Mouse (Mus musculus): Measurements from ENCODE around the gene Pde7b. TPM values are rescaled to one million over a fixed set of nuclear protein-coding genes. Genes with fewer than 3 reads are reported as not detected.

The Pde7b gene
- polyA plus RNA-seq, 1 experiment, result 7.9 TPM

DNA sequence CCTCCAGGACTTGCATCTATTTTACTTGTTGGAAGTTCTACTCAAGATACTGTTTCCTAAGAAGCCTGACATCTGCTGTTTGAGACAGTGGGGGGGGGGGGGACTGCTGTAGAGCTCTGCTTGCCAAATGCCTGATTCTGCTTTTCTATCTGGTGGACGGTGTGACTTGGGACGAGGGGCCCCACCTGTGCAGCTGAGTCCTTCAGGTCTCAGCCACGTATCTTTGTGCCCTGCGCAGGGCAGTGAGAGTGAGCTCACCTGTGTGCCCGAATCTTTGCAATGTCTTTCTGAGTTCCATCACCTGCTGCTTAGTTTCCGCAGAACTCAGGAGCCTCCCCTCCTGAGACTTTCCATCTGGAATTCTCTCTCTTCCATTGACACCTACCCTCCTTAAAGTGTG, 70.7 kb downstream of the Pde7b start:
- DNase-seq (ENCODE audit: low read depth), result no peak

DNA sequence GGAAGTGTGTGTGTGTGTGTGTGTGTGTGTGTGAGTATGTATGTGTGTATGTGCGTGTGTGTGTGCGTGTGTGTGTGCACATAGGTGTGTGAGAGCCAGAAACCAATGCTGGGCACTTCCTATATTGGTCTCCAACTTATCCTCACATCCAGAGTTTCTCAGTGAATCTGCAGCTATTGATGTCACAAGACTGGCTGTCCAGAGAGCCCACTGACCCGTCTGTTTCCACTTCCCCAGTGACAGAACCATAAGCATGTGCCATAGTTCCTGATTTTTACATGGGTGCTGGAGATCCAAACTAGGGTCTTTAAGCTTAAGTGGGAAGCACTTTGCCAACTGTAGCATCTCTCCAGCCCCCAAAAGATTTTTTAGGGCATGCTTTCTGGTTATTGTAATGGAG, 71.6 kb downstream of the Pde7b start:
- no peak for DNase-seq (ENCODE audit: low read depth)

DNA sequence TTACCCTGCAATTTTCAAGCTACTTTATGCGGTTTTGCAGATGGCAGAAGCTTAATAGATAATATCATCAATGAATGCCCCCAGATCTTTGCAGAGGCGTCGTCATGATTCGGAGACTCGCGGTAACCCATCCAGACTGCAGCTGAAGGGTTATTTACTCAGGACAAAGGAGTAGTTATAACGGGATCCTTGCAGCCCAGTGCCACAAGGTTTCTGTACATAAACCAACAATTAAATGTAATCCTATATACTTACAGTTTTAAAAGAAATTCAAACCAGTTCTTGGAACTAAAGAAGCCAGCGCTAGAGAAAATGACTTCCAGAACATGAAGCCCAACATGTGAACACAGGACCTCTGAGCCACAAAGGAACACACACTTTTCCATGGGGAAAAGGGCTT, 88.5 kb downstream of the Pde7b start:
- no peak for DNase-seq (ENCODE audit: low read depth)

DNA sequence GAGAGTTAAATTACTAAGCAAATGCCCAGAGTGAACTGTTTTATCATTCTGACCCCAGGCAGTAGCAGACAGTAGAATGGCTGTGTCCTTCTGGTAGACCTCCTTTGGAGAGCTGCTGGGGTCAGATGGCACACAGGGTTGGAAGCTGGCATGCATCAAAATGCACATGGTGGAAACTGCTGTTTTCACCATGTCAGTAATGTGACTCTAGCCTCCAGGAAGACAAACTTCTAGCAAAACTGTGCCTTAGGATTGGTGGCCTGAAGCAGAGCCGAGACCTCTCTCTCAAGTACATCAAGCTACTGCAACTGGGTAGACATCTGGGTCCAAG, 91.8 kb downstream of the Pde7b start:
- DNase-seq (ENCODE audit: low read depth), result no peak

DNA sequence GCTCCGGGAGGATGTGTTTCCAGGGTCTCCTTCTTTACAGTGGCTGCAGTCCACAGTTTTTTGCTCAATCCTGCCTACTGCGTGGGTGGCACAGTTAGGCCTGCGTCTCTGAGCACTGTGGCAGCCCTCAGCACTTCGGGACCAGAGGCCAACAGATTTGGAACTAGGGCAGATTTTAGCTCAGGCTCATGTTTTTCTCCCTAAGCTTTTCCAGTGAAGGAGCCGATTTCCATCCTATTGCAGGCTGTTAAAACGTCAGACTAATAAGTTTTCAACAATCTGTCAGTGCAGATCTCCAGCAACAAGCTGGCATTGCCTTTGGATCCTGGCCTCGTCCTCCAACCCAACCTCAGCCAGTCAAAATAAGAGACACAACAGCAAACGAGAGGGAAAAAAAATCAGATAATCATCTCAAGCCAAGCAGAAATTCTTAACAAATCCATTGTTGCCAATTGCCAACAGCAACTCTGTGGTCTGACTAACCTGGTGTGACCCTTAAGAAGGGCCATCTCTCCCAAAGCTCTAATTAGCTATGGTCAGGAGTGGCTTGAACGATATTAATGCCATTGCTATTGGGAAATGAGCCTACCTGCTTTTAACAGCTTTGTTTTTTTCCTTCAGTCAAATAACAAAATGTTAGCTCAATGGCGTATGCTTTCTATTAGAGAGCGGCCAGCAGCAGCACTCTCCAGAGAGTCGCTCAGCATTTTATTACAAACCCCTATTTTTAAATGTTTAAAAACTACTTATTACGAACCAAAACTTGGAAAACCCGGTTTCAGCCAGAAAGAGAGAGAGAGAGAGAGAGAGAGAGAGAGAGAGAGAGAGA, 92.4 kb downstream of the Pde7b start:
- DNase-seq (ENCODE audit: low read depth), result no peak

DNA sequence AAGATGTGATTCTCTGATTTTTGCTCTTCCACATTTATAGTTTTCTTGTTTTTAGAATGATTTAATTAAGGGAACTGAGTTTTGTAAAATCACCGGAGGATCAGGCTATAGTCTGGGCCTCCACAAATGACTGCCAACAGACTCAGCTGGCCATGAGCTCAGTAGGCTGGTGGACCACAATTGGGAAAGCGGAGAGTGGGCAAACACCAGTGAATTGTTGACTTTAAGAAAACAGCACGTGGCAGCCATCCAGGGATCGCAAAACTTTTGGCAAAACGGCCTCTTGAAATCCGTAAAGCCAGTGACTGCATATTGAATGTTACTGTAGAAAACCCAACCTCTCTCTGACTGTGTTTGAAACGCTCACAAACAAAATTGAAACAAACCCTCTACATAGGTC, 94.8 kb downstream of the Pde7b start:
- no peak for DNase-seq (ENCODE audit: low read depth)

DNA sequence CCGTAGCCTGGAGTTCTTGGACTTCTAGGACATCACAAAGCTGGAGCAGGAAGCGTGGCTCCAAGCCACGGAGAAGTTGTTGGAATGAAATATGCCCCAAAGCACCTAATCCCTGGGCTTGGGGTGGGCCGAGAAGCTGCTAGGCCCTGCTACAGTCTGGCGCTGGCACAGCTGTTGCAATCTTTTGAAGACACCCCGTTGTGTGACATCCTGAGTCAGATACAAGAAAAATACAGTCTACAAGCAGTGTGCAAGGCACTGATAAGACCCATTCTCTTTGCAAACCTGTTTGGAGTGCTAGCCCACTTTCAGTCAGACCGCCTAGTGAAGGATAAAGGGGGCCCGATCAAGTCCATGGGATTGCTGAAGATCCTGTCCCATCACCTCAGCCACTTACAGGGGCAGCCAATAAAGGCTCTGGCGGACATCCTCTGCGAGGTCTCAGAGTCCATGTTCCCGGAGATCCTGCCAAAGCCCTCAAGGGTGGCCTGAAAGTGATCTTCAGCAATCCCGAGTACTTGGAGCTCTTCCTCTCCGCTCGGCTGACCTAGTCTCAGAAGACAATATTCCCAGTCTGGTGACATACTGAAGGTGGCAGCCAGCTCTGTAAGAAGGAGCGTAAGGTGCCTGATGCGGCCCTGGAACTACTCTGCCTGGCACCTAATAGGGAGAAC, 99.0 kb downstream of the Pde7b start:
- DNase-seq (ENCODE audit: low read depth), result no peak

DNA sequence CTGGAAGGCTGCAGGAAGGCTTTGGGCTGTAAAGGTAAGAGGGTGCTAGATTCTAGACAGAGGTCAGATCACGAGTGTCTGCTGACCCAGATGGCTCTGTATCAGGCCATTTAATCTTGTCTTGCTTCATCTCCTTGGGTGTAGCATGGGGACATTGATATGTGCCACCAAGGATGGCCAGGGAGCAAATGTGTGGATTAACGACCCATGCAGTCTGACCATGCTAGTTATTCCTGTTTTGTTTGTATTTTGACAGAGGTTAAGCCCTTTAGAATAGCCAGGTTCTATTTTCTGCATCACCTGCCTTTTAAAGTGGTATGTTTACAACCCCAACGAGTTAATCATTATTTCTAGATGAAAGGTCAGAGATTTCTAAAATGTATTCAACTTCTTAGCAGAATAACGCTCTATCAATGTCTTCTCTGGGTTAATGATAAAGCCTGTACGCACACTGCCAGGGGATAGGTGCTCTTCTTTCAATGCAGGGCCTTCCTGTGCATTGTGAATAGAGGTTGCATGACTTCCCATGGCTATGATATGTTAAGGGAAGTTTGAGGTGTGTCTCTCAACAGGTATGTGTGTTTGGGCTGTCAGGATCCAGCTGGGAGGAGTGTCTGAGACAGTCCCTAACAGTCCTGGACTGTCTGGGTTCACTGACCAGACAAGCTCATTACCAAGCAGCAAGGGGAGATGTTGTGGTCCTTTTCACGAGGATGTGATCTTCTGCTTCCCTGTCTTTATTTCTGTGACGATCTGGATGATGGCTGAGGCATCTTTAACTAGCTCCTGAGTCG, 103.0 kb downstream of the Pde7b start:
- DNase-seq (ENCODE audit: low read depth), result no peak

DNA sequence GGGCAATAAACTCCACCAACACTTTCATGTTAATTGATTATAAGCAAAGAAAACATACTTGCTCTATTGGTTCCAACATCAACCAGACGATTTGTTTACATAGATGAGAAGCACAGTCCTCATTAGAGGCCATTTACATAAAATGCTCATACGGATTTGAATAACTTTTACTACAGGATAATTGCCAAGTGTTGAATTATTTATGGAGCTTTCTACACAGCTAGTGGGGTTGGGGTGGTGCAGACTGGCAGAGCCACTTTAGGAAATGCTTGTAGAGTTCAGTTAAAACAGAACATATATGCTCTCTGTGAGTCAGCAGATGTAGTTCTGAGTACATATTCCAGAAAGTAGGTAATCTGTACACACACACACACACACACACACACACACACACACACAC, 118.9 kb downstream of the Pde7b start:
- DNase-seq (ENCODE audit: low read depth), result no peak

DNA sequence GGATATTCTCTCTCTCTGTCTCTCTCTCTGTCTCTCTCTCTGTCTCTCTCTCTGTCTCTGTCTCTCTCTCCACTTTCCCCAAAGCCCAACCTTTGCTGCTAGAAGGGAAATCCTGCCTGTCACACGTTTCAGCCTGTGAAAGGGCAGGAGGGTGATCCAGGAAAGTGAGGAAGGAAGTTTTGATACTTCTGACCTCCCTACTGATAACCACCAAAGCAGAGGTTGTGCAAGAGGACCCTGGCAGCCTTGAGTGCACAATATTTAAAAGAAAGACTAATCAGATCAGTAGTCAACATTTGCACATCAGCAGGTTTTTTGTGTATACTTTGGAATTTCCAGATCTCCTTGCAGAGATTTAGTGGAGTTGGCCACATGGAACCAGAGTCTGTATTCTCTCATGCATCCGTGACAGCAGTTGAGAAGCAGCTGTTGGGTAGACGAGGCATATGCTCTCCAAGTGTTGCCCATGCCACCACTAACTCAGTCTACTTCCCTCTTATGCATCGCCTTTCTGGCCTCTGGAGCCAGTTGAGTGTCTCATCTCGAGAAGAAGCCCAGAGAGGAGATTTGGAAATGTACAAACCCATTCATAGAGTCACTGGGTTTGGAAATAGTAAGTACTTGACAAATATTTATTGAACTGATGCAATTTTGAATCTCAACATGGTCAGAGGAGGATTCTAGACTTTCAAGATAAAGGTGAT, 129.6 kb downstream of the Pde7b start:
- no peak for DNase-seq (ENCODE audit: low read depth)

DNA sequence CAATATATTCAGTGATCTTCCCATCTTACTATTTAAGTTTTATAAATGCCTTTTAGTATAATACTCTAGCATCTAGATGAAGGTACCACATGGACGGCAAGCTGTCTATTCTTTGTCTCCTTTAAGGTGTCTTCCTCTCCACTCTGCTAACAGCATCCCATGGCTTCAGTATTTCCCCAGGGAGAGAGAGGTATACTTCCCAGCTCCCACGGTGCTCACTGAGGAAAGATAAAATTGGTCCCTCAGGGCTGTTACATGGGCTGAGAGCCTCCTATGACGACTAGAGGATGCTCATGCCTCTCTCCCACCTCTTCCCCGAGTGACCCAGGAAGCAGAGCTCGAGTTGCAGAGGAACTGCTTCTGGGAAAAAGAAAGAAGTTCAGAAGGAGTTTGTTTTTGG, 130.9 kb downstream of the Pde7b start:
- no peak for DNase-seq (ENCODE audit: low read depth)

DNA sequence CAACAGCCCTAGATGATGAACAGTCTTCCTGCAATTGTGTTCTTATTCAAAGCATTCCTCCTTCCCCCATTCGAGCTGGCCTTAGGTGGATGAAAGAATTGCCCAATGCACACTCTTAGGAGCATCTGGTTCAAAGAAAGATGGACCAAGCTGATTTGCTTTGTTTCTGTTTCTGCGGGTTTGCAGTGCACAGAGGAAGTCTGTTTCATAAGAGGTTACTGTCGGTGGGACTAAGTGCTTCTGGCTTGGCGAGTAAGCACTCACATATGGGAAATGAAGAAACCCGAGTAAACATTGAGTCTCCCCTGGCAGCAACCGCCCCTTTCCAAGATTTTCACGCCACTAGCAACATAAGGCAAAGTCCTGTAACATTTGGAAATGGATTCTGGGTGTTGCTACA, 134.8 kb downstream of the Pde7b start:
- no peak for DNase-seq (ENCODE audit: low read depth)

DNA sequence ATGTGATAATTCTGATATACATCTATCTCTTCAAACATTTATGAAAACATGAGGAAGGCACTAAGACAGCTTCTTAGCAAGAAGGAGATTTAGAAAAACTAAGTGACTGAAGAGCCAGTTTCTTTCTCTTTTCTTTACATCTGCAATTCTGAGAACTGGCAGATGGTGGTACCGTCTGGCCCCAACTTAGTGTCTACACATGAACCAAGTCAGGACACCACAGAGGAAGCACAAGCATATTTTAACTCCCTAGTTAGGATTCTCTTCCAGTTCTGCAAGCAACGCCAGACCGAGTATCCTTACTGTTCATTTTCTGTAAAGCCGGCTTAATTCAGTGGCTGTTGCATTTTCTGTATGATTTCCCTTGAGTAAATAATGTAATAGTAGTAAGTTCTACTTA, 138.9 kb downstream of the Pde7b start:
- no peak for DNase-seq (ENCODE audit: low read depth)

DNA sequence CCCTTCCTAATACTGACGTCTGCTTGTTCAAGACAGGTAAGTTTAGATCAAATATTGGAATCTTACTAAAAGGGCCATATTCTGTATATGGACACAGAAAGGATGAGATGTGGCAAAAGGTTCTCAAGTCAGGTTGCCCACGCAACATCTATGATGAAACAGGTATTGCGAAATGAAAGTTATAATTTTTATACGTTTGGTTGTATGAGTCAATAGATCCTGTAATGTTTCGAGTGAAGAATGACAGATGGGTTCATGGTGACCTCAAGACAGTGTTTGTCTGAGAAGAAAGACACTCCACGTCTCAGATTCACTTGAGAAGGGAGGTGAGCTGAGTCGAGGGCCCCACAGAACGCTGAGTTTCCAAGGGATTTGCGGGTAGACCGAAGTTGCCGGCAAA, 149.9 kb downstream of the Pde7b start:
- no peak for DNase-seq (ENCODE audit: low read depth)

DNA sequence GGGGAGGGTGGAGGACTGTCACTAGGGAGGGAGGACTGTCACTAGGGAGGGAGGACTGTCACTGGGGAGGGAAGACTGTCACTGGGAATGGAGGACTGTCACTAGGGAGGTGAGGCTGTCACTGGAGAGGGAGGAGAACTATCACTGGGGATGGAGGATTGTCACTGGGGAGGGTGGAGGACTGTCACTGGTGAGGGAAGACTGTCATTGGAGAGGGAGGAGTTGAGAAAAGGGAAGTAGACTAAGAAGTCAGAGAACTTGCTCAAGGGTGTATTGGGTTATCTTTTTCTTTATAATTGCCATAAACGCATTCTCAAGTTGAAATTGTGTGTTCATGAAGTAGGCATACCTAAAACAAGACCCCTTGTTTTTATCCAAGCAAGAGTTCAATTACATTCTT, 150.5 kb downstream of the Pde7b start:
- no peak for DNase-seq (ENCODE audit: low read depth)

DNA sequence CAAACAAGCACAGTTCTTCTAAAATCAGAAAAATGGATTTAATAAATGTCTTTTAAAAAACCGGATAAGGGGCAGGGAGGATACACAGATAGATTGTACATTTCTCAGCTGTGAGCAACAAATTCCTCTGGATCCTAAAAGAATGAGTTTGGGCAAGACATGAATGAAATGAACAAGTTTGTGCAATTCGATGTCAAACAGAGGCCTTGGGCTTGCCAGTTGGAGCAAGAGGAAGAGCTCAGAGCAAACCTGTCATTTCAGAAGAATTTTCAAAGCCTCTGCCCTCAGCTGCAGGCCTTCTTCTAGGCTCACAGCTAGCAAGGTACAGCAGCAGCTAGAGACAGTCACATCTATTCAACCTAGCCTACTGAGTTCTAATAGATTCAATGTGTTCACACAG, 153.4 kb downstream of the Pde7b start:
- DNase-seq (ENCODE audit: low read depth), result no peak

DNA sequence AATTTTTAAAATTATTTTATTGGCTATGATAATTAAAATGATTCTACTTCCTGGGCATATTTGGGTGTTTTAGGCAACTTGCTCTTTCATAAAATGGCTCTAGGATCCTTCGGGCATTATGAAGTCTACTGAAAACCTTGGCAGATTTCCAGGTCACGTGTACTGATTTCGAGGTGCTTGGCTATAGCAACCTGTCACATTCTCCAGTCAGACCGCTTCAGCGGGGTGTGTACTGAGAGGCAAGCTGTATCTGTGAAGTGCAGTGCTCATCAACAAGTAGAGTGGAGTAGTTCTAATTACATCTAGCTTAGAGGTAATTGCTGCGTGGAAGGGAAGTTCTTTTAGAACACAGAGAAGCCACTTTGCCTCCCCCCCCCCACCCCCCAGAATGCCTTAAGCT, 156.2 kb downstream of the Pde7b start:
- DNase-seq (ENCODE audit: low read depth), result no peak

DNA sequence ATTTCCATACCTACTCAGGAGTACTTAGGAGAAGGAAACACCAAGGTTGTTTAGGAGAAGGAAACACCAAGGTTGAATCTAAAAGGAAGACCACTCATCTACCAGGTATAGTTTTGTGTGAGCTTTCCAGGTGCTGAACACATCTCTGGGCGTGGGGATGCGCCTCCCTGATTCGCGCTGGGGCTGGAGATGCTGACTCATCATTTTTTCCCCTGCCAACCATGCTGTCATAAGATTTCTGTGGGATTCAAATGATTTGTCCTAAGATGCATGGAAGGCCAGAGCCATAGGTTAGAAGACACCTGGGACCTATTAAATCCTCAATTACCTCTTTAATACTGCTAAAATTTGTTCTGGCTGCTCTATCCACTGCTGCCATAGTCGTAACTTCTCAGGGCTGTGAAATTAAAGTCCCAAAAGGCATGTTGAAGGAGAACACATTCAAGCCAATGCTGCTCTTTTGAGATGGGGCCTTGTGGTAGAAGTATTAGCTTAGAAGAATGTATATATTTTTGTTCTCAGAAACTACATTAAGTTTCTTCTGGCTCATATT, 157.1 kb downstream of the Pde7b start:
- no peak for DNase-seq (ENCODE audit: low read depth)

DNA sequence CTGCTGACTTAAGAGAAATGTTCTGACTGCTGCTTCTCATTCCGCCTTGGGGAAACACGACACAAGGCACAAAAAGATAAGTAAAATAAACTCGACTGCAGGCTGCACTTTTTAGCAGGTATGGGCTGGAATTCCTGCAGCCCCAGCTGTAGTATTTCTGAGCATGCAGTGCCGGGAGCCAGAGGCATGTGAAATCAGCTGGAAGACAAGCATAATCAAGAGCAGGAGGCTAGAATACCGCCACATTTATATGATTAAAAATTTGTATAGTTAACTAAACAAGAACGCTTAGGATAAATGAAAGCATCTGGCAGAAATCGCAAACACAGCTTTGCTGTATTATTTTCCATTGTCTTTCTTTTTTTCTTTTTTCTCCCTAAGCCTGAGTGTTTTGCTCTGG, 168.4 kb downstream of the Pde7b start:
- no peak for DNase-seq (ENCODE audit: low read depth)

DNA sequence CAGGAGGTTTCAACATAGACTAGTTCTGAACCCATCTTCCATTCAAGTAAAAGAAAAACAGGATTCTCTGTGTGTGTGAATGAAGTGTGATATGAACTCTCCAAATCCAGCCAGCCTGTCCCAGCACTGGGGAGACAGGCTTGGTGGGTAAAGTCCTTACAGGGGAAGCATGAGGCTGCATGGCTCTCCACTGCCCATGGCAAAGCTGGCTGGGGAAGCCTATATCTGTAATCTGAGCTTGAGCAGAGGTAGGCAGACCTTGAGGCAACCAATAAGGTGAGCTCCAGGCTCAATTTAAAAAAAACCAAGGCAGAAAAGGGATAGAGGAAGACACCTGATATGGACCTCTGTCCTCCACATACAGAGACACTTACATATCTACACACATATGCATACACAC, 173.5 kb downstream of the Pde7b start:
- no peak for DNase-seq (ENCODE audit: low read depth)

DNA sequence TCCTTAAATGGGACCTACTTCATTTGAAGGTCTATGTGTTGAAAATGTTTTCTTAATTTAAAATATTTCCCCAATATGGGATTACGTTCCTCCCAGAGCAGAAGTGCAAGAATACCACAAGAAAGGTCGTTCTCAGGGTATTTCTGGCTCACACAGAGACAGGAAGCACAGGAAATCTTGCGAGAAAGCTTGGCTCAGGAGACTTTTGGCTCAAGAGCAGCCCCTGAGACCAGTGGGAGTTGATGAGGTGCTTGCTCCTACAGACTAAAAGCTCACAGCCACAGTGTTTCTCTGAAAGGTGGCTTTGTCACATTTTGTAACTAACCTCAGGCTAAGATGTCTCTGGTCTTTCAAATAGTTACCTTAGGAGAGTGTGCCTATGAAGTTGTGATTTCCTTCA, 174.1 kb downstream of the Pde7b start:
- DNase-seq (ENCODE audit: low read depth), result no peak

DNA sequence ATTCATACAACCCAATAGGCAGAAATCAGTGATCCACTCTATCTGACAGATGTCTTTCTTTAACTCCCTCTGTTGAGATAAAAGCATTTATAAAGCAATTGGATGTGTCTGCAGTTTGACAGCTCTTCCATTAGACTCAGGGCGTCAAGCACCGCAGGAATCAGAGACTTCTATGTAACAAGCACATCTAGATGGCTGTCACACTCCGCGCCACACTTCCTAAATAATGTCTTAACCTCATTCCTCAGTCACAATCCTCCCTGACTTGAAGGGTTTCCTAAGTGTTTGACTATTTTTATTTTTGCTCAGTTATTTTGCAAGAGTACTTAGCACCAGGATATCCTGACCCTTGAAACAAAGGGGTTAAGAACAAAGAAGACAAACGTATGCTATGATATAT, 174.7 kb downstream of the Pde7b start:
- DNase-seq (ENCODE audit: low read depth), result no peak
